Mouse (Mus musculus) cerebellum, adult 2 months (tissue): ENCODE measurements around the gene Acot13.

ENCODE experiments used
- CTCF ChIP-seq: fragments of 200-500 bp; IDR thresholded peaks from 2 replicates; pipeline ENCODE4 v1.5.1; 2011; ENCODE audit warnings: low read depth, mild to moderate bottlenecking, control low read depth, low read length, moderate library complexity, borderline replicate concordance; ENCODE audit not compliant: insufficient read depth
- POLR2A ChIP-seq: fragments of 200-500 bp; IDR thresholded peaks from 2 replicates; pipeline ENCODE4 v1.6.1; 2011; ENCODE audit warnings: low read length, control low read depth, borderline replicate concordance; ENCODE audit not compliant: insufficient read depth

GRCm38 (mm10) chr13:24862520-24862919 is 31.2 kb upstream of the Acot13 start:
- TF ChIP-seq CTCF = peak; percentile 44; the same call in 1 of the 2 replicates
- no peak for TF ChIP-seq POLR2A
